Mouse (Mus musculus) left cerebral cortex, postnatal 10 days (tissue): ENCODE data around the gene Cdc14b. TPM values are rescaled to one million over a fixed set of nuclear protein-coding genes. Genes with fewer than 3 reads are reported as not detected.

ENCODE experiments used
- DNase-seq, 2 experiments: peaks; one replicate each; pipeline ENCODE4 v3.0.0; 2021 to 2022; ENCODE audit warnings: low spot score in 2 of 2, mixed read lengths in 1 of 2; ENCODE audit errors: extremely low spot score in 1 of 2
- intact Hi-C: fragments of 180-260 bp; cut with DNase I; formaldehyde crosslinking; loops from one replicate; pipeline ENCODE4 v1.15.1; 2025
- total RNA-seq, 2 experiments: library from RNA; stranded (reverse); gene quantifications; 2 replicates each; pipeline ENCODE4 v1.2.3; 2021

Gene Cdc14b
- total RNA-seq, 2 experiments from 2014 or later: 2.9 to 3.4 TPM

DNA sequence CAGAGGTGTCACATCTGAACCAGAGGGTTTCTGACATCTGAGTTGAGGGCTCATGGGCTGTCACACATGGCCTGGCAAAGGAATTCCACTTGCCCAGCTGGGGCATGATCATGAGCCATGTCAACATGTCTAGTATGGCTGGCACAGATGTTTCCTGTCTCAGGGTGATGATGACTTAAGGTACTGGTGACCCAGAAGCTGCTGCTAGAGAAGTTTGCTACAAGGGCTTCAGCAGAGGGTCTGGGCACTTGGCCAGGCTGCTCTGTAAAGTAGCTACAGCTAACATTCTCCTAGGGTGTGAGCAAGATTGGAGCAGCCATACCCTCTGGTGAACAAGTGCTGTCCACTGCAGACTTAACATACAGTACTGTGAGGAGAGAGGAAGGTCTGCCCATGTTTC is 88.0 kb downstream of the Cdc14b start:
- no peak for DNase-seq
- intact Hi-C loops: loop anchor here (10.0 kb wide), 1 partner anchor 248 kb away; the partner anchor contains the start of gene Cdk20

GRCm38 (mm10) chr13:64186516-64186915 is 88.6 kb downstream of the Cdc14b start:
- intact Hi-C loops: loop anchor here (10.0 kb wide), 1 partner anchor 248 kb away; the partner anchor contains the start of gene Cdk20
- DNase-seq: no peak

DNA sequence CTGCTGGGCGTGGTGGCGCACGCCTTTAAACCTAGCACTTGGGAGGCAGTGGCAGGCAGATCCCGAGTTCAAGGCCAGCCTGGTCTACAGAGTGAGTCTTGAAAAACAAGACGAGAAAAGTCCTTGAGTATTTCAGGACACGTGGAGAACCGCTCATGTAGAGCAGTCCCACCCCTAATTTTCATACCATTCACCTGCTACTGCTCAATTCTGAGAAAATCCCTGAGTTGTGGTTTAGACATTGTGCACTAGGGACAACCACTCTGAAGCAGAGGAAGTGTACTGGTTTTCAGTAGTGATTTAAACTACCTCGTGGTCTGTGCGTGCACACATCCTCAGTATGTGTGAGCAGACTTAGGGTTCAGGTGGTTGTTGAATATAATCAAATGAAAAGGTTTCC is 89.5 kb downstream of the Cdc14b start:
- intact Hi-C loops: loop anchor here (10.0 kb wide), 1 partner anchor 249 kb away; the partner anchor contains the start of gene Cdk20
- DNase-seq: no peak

GRCm38 (mm10) chr13:64185176-64185575 is 89.9 kb downstream of the Cdc14b start:
- no peak for DNase-seq
- intact Hi-C loops: loop anchor here (10.0 kb wide), 1 partner anchor 250 kb away; the partner anchor contains the start of gene Cdk20

DNA sequence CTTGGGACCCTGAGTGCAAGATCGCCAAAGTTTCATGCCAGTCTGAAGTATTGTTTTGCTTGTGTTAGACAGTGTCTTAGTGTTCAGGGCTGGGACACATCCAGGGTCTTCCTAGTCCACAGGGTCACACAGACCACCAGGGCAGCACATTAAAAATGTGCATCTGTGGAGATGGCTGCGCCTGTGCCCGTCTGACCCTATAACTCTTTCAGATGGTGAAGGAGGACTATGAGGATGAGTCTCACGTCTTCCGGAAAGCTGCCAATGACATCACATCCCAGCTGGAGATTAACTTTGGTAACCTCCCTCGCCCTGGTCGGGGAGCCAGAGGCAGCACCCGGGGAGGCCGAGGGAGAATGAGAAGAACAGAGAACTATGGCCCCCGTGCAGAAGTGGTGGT is 90.7 kb downstream of the Cdc14b start:
- DNase-seq: no peak
- intact Hi-C loops: loop anchor here (5.0 to 10.0 kb wide), 2 partner anchors 123 to 250 kb away; partner anchors contain the start of gene Cdk20

DNA sequence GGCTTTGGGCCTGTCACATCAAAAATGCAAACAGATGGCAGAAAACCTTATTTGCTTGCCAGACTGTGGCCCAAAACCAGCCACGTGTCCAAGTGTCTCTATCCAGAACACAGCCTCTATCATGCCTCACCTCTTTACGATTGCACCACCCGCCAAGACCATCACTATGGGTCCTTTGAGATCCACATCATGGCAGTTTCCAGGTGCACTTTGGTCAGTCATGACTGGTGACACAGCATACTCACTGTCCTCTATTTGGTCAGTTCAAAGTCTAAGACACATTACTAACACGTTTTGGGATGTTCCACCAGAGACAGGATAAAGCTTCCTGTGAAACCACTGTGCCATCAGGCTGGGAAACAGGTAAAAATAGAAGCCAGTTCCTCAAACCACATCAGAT is 91.5 kb downstream of the Cdc14b start:
- no peak for DNase-seq
- intact Hi-C loops: loop anchor here (5.0 to 10.0 kb wide), 2 partner anchors 124 to 251 kb away; partner anchors contain the start of gene Cdk20

DNA sequence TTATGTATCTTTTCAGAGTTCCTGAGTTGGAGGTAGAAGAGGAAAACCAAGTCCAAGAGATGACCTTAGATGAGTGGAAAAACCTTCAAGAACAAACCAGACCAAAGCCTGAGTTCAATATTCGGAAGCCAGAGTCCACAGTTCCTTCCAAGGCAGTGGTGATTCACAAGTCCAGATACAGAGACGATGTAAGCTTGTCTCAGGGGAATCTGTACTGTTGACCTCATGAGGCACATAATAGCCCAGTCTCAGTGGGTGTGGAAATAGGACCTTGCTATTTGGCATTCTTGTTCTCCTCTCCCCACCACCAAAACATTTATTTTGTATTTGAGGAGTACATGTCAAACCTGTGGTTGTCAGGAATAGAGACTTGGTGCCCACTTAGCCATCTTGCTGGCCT is 93.0 kb downstream of the Cdc14b start:
- intact Hi-C loops: loop anchor here (5.0 to 10.0 kb wide), 2 partner anchors 125 to 253 kb away; partner anchors contain the start of gene Cdk20

GRCm38 (mm10) chr13:64180888-64181287 is 94.2 kb downstream of the Cdc14b start:
- peak; percentile 30 to 62 for DNase-seq
- intact Hi-C loops: loop anchor here (5.0 to 10.0 kb wide), 2 partner anchors 126 to 254 kb away; partner anchors contain the start of gene Cdk20

More for the DNA sequence above, 93.0 kb downstream of the Cdc14b start:
- no peak for DNase-seq

- intact Hi-C loops: loop anchor here (5.0 to 10.0 kb wide), 2 partner anchors 127 to 255 kb away; partner anchors contain the start of gene Cdk20
- DNase-seq: no peak
Measured at GRCm38 (mm10) chr13:64180300-64180699, 94.8 kb downstream of the Cdc14b start.

DNA sequence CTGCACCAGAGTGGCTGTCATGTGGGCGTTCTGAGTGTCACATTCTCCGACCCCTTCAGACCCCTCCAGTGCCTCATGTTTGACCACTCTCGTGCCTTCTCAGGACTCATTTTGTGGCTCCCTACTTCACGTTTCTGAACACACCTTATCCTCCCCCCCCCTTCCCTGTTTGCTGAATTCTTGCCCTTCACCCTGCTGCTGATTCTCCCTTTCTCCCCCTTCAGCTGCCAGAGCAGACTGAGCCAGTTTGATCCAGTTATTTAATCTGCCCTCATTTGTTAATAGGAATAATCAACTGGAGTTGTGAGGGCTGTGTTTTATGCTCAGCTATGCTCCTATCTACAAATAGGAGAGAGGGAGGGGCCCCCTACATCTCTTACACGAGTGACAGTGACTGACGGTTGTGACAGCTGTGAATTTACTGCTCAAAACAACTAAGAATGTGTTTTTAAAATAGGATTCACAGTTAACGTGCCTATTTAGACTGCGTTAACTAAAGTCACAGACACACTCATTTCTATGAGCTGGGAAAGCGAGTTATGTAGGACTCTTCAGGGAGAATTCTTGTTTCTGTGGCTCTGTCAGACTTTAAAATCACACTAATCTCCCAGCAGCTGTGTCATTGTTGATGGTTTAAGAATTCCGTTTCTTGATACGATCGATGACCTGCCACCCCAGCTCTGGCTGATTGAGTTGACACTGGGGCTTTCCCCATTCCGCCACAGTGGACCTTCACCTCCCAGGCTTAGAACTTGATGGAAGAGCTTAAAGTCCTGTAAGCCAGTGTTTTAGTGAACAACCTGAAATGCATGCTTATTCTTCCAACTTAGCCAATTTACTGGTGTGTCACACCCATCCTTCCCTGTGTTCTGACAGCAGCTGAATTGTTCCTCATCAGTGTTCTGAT is 96.1 kb downstream of the Cdc14b start:
- intact Hi-C loops: no loop called here
- no peak for DNase-seq

DNA sequence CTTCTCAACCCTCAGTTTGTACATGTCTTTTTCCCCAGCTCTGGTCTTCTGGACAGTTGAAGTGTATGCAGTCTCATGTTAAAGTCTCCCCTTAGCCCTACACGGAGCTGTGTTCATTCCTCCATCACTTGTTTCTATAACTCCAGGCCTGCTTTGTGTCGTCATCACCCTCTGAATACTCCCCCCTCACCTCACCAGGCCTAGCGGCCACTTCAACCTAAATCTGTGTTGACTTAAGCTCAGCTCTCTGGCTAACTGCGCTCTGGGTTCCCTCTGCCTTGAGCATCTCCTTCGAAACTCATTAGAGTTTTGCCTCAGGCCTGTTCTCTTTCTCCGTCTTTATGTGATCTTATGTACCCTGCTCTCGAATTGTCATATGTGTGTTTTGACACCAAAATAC is 97.1 kb downstream of the Cdc14b start:
- intact Hi-C loops: no loop called here
- DNase-seq: no peak

DNA sequence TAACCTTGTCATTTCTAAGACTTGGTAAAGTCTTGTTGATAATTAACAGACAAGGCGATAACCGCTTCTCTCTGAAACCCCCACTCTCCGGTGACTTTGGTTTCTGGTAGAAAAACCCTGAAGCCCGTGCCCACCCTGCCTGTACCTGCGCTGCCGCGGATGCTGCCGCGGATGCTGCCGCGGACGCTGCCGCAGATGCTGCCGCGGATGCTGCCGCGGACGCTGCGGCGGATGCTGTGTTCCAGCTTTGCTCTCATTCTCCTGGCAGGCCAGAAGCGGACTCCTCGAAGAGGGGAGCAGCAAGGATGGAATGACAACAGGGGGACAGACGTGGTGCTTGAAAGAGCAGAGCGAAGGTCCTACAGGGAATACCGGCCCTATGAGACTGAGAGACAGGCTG is 105.3 kb downstream of the Cdc14b start:
- DNase-seq: no peak
- intact Hi-C loops: no loop called here

DNA sequence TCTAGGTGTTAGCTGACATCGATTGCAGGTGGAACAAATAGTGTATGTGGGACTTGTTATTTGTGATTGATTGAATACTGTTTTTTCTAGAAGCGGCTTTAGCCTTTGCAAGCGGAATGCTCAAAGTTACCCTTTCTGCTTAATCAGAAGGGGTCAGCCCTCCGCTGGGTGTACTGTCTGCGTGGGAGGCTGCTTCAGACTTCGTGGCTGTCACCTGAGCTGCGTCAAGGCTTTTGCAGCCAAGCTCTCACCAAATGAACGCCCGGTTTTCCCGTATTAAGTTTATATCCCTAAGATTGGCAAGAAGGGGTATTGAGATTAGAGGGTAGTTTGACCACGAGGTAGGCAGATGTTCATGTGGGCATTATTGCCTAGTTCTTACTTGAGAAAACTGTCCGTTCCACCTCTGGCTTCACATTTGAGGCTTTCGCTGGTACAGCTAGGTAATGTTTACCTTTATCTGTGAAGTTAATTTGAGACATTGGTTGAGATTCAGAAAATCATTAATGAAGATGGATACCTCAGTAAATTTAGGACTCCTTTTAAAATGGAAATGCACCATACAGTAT is 111.9 kb downstream of the Cdc14b start:
- DNase-seq: no peak
- intact Hi-C loops: loop anchor here (5.0 kb wide), 1 partner anchor 144 kb away; no protein-coding TSS in a partner anchor

- intact Hi-C loops: loop anchor here (5.0 kb wide), 1 partner anchor 145 kb away; no protein-coding TSS in a partner anchor
- peak in 1 of 2 experiments; percentile 44 for DNase-seq
Measured at GRCm38 (mm10) chr13:64162626-64163025, 112.5 kb downstream of the Cdc14b start.

- intact Hi-C loops: loop anchor here (5.0 kb wide), 1 partner anchor 145 kb away; no protein-coding TSS in a partner anchor
- DNase-seq: peak in 1 of 2 experiments; percentile 79
Measured at GRCm38 (mm10) chr13:64161916-64162611, 113.0 kb downstream of the Cdc14b start.

DNA sequence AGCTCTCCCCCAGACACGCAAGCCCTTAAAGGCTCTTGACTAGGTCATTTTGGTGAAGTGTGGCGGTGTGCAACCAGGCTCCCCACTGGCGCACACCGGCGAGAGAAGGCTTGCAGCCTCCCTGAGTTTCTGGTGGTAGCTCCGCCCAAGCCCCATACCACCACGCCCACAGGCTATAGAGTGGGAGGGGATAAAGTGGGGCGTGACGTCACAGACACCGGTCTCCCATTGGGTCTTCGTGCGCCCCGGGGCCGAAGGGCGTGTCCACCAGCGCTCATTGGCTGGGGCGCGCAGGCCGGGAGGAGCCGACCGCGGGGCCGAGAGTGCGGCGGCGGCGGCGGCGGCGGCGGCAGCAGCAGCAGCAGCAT is 113.6 kb downstream of the Cdc14b start, which contains the start of gene Habp4:
Gene Habp4 (plus strand): TSS at position 277 of the 368 bp plus-strand sequence.
- intact Hi-C loops: loop anchor here (5.0 kb wide), 1 partner anchor 146 kb away; no protein-coding TSS in a partner anchor

GRCm38 (mm10) chr13:64156966-64157365 is 118.1 kb downstream of the Cdc14b start:
- intact Hi-C loops: no loop called here
- no peak for DNase-seq

More for the DNA sequence above, 113.6 kb downstream of the Cdc14b start, which contains the start of gene Habp4:
- DNase-seq: peak; percentile 97 to 99

GRCm38 (mm10) chr13:64155171-64155571 is 119.9 kb downstream of the Cdc14b start:
- intact Hi-C loops: no loop called here
- DNase-seq: no peak
